Mouse (Mus musculus) heart, adult 2 months (tissue): ENCODE data around the gene Atp1a1. TPM values are rescaled to one million over a fixed set of nuclear protein-coding genes. Genes with fewer than 3 reads are reported as not detected.
A peak's percentile ranks its signal among the peaks of the same experiment; 100 is the strongest.

Experiments
- DNase-seq, 2 experiments: peaks; one replicate each; pipeline ENCODE4 v3.0.0; 2021
- H3K27ac ChIP-seq: fragments of 200-600 bp; 2 replicates; pipeline ENCODE4 v1.8.1; 2022
- H3K27me3 ChIP-seq: fragments of 200-500 bp; 2 replicates; pipeline ENCODE4 v1.6.1; 2012; ENCODE audit warnings: mild to moderate bottlenecking, low read length, inconsistent platforms, mixed read lengths; ENCODE audit not compliant: control insufficient read depth, insufficient read depth
- H3K36me3 ChIP-seq: fragments of 200-500 bp; 2 replicates; pipeline ENCODE4 v1.6.1; 2012; ENCODE audit warnings: low read length, inconsistent platforms; ENCODE audit not compliant: control insufficient read depth, insufficient read depth
- H3K4me1 ChIP-seq: fragments of 200-500 bp; 2 replicates; pipeline ENCODE4 v1.6.1; 2011; ENCODE audit warnings: low read length; ENCODE audit not compliant: control insufficient read depth, insufficient read depth
- H3K4me3 ChIP-seq: fragments of 200-600 bp; 2 replicates; pipeline ENCODE4 v1.8.1; 2022
- H3K79me2 ChIP-seq: fragments of 200-500 bp; replicated peaks from 2 replicates; pipeline ENCODE4 v1.6.1; 2012; ENCODE audit warnings: mild to moderate bottlenecking, inconsistent platforms, low read length, moderate library complexity, mixed read lengths; ENCODE audit not compliant: control insufficient read depth, insufficient read depth
- H3K9ac ChIP-seq: fragments of 200-500 bp; 2 replicates; pipeline ENCODE4 v1.6.1; 2012; ENCODE audit warnings: low read depth, mild to moderate bottlenecking, control low read depth, inconsistent platforms, low read length, mixed read lengths
- CTCF ChIP-seq: fragments of 200-600 bp; IDR thresholded peaks from 2 replicates; pipeline ENCODE4 v1.8.1; 2022; ENCODE audit warnings: antibody characterized with exemption, mild to moderate bottlenecking, moderate library complexity
- EP300 ChIP-seq: fragments of 200-500 bp; IDR thresholded peaks from 2 replicates; pipeline ENCODE4 v1.6.1; 2011; ENCODE audit warnings: low read depth, low read length, control low read depth; ENCODE audit not compliant: insufficient read depth
- POLR2A ChIP-seq: fragments of 200-500 bp; IDR thresholded peaks from 2 replicates; pipeline ENCODE4 v1.6.1; 2011; ENCODE audit warnings: mild to moderate bottlenecking, low read depth, low read length, control low read depth; ENCODE audit not compliant: insufficient read depth
- WGBS: fragments of 180-500 bp; shearing (Covaris S2); methylation state at CpG from one replicate; pipeline ENCODE4 v1.1.7; 2018; 5-methylcytosine and 5-hydroxymethylcytosine counted together
- intact Hi-C: fragments of 180-260 bp; cut with DNase I; formaldehyde crosslinking; loops from one replicate; pipeline ENCODE4 v1.15.1; 2025
- polyA plus RNA-seq: library from polyadenylated mRNA; depleted of rRNA; stranded (reverse); fragments of >200 nt; gene quantifications from 2 replicates; pipeline ENCODE4 v1.2.3, GENCODE M21; 2012; rRNA removed
- total RNA-seq, 2 experiments: library from RNA; stranded (reverse); gene quantifications; 2 replicates each; pipeline ENCODE4 v1.2.3; 2021

Atp1a1 gene
- total and polyA plus RNA-seq, 3 experiments: 523 to 832 (median 800) TPM

GRCm38 (mm10) chr3:101530928-101531327, 73.6 kb downstream of the Atp1a1 start:
- Histone ChIP-seq H3K9ac (no peak overlapping the region), H3K36me3 (no peaks in the 10 kb centered on the region), H3K4me3 (no peak overlapping the region), H3K27ac (no peak overlapping the region), H3K4me1 (peaks cover 5% of the 10 kb centered on the region; the same call in 1 of the 2 replicates), H3K79me2 (no peaks in the 10 kb centered on the region), H3K27me3 (no peaks in the 10 kb centered on the region)
- 70% methylated on average over 10 of the region's 10 CpGs for WGBS
- TF ChIP-seq POLR2A (no peak), EP300 (no peak)
- no peak for DNase-seq
- intact Hi-C loops: no loop called here

- no peak overlapping the region for H3K4me3 ChIP-seq
- no peak overlapping the region for H3K9ac ChIP-seq
Measured at GRCm38 (mm10) chr3:101528900-101529594, 75.4 kb downstream of the Atp1a1 start.

GRCm38 (mm10) chr3:101528157-101528899, 76.2 kb downstream of the Atp1a1 start:
- intact Hi-C loops: no loop called here

More at GRCm38 (mm10) chr3:101528900-101529594, 75.4 kb downstream of the Atp1a1 start:
- Histone ChIP-seq H3K27me3 (no peaks in the 10 kb centered on the region), H3K27ac (peak overlapping the region; percentile 20; the same call in 1 of the 2 replicates), H3K36me3 (no peaks in the 10 kb centered on the region), H3K79me2 (no peaks in the 10 kb centered on the region), H3K4me1 (peaks cover 5% of the 10 kb centered on the region; the same call in 1 of the 2 replicates)
- DNase-seq: no peak
- WGBS: 34% methylated on average over 8 of the region's 8 CpGs
- TF ChIP-seq CTCF (no peak), POLR2A (no peak), EP300 (no peak)
- intact Hi-C loops: no loop called here

GRCm38 (mm10) chr3:101526603-101527002, 77.9 kb downstream of the Atp1a1 start:
- DNase-seq: no peak
- no peak overlapping the region for H3K27ac ChIP-seq
- no peak for TF ChIP-seq CTCF
- TF ChIP-seq EP300: no peak
- TF ChIP-seq POLR2A: no peak
- H3K4me1 ChIP-seq: peaks cover 9% of the 10 kb centered on the region
- WGBS: 85% methylated on average over 11 of the region's 11 CpGs
- H3K4me3 ChIP-seq: no peak overlapping the region
- intact Hi-C loops: no loop called here
- 0 out of 2 replicates have a peak, but pooled peaks cover 1% of the 10 kb centered on the region for H3K79me2 ChIP-seq
- no peaks in the 10 kb centered on the region for H3K36me3 ChIP-seq
- no peak overlapping the region for H3K9ac ChIP-seq
- H3K27me3 ChIP-seq: no peaks in the 10 kb centered on the region

More at GRCm38 (mm10) chr3:101528157-101528899, 76.2 kb downstream of the Atp1a1 start:
- Histone ChIP-seq H3K4me1 (peaks cover 5% of the 10 kb centered on the region; the same call in 1 of the 2 replicates), H3K27me3 (no peaks in the 10 kb centered on the region), H3K9ac (no peak overlapping the region), H3K27ac (peak overlapping the region; percentile 2; the same call in 1 of the 2 replicates), H3K36me3 (no peaks in the 10 kb centered on the region), H3K79me2 (no peaks in the 10 kb centered on the region), H3K4me3 (no peak overlapping the region)
- TF ChIP-seq POLR2A: no peak
- no peak for TF ChIP-seq CTCF
- no peak for TF ChIP-seq EP300
- WGBS: 54% methylated on average over 8 of the region's 8 CpGs
- DNase-seq: no peak

Other genes starting within 250 kb of the Atp1a1 start
- 10 to 100 TPM; 11.4 to 11.8 TPM for gene Igsf3, start 227.6 kb downstream of the Atp1a1 start, total RNA-seq
- gene Igsf3, start 227.6 kb downstream of the Atp1a1 start, polyA plus RNA-seq: 3.9 and 6.8 TPM in 2 replicates
- not detected for gene Mab21l3, start 244.3 kb upstream of the Atp1a1 start, total RNA-seq
- gene Mab21l3, start 244.3 kb upstream of the Atp1a1 start, polyA plus RNA-seq: 0.16 TPM in 1 of 2 replicates, not detected in the other